Mouse (Mus musculus) kidney, postnatal 25 days (tissue): Measurements from ENCODE around the gene Arv1.

Source experiments
- DNase-seq, 2 experiments: peaks; one replicate each; pipeline ENCODE4 v3.0.0; 2021; ENCODE audit warnings: mixed read lengths in 2 of 2

Gene Arv1

DNA sequence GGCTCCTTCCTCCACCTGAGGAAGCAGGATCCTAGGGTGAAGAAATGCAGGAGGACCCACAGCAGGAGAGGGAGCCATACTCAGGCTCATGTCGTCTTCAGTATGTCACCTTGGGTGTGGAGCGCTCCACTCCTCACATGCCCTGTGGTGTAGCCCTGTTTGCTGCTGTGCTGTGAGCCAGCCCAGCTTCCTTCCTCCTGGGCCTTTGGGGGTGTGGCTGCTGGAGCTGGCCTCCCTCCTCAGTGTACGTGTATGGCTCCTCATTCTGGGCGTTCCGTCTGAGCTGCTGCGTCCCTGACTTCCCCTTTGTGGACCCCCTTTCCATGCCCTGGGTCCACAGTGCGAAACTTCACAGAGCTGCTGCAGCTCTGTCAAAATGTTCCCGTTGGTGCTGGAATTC, 10.9 kb downstream of the Arv1 start:
- no peak for DNase-seq

DNA sequence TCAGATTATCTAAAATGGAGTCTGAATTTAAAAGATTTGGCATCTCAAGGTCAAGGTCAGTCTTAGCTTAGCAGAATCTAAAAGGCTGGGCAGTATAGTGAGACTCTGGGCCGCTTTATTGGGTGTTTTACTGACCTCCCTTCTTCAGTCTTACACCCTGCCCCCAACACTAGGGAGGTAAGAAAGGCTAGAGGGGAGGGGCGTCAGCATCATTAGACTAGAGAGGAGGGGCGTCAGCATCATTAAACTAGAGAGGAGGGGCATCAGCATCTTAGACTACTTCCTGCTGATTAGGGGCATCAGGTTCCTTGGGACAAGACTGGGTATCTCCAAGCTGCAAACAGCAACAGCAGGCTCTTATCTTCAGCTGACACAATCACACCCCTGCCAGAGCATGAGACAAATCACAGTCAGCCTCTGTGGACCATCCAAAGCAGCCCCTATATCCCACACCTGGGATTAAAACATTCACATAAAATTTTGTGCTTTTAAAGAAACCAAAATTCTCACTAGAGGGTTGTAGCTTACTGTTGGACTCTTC, 13.5 kb downstream of the Arv1 start:
- no peak for DNase-seq

DNA sequence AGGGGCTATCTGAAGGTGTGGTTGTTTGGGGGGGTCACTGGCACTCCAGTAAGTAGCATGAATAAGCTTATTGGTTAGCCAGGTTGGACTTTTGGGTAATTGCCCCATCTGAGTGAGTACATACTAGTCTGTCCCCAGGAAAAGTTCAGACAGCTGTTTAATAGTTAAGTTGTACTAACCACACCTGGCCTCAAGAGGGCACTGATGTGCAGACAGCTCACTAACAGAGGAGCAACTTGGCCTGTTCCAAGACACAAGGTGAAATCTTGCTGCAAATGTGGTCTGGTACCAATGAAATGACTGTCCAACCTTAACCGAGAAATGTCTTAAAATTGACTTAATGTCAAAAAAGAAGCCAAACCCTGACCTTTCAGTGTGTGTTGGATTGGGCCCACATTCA, 17.3 kb downstream of the Arv1 start:
- peak in 1 of 2 experiments; percentile 43 for DNase-seq

DNA sequence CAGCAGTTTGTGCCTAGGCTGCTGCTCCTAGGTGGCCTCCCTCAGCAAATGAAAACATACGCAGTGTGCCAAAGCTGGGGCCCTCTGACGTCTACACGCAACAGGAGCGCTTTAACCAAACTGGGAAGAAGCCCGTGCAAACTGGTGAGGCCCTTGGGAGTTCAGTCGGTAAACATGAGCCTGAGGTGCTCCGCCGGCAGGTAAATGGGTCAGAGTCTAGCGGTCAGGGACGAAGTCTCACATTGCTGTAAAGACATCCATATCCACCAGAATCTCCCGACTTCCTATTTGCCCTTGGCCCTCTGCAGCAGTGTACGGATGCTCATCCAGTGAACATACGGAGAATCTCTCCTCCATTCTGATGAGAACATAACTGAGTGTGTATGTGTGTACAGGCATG, 24.7 kb downstream of the Arv1 start:
- no peak for DNase-seq

DNA sequence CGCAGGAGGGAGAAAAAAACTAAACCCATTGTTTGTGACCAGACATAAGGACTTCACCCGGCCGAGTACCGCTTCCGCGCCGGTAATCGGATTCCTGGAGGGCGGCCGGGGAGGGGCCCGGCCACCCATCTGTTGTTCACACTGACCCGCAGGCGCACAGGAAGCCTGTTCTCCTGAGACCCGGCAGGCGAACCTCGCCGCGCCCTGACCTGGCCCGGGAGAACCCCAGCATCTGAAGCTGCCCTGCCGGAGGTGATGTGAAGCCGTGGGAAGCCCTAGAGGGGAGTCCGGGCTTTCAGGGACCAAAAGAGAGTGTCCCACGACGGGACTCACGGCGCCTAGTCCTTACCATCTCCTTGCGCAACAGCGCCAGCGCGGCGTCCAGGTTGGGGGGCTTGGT, 29.3 kb downstream of the Arv1 start:
- DNase-seq, result peak in 1 of 2 experiments; percentile 39

DNA sequence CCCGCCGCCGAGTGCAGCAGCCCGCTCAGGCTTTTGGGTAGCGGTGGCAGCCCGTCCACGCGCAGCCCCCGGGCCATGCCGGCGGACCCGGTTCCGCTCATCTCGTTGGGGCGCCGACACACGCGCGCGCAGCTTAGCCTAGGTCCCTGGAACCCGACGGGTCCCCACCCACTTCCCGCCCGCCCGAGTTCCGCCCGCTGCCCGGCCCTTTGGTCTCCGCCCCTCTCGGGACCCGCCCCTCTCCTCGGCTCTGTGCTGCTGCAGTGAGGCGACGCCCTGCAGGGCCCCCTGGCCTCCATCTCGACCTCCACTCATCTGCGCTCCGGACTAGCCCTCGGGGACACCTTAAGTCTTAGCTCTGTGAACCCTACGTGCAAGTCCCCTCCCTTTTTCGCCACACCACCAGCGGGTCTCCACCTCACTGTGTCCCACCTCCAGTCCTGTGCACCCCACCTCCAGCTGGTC, 29.8 kb downstream of the Arv1 start, which contains the start of gene Fam89a:
TSS of gene Fam89a (minus strand) at position 124 of the 465 bp plus-strand sequence.
- peak; percentile 58 to 77 for DNase-seq

DNA sequence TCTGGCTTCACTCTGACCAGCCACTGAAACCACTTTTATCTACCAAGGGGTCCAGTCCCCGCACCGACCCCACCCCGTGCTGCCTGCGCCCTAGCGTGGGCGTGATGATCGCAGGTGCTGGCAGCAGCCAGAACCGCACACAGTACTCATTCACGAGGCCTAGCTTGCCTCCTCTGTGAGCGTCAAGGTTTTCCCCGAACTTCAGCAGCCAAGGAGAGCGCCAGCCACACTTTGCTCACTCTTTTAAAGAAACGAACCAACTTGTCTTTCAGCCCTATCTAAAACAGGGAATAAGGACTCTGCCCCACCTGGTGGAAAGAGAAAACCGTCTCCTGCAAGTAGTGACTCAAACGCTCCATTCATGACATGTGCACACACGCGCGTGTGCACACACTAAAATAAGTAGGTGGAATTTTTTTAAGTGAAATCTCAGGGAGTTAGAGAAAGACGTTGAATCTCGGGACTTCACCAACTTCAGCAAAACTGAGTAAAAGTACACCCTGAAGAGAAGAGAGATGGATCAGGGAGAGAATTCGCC, 30.5 kb downstream of the Arv1 start:
- no peak for DNase-seq

DNA sequence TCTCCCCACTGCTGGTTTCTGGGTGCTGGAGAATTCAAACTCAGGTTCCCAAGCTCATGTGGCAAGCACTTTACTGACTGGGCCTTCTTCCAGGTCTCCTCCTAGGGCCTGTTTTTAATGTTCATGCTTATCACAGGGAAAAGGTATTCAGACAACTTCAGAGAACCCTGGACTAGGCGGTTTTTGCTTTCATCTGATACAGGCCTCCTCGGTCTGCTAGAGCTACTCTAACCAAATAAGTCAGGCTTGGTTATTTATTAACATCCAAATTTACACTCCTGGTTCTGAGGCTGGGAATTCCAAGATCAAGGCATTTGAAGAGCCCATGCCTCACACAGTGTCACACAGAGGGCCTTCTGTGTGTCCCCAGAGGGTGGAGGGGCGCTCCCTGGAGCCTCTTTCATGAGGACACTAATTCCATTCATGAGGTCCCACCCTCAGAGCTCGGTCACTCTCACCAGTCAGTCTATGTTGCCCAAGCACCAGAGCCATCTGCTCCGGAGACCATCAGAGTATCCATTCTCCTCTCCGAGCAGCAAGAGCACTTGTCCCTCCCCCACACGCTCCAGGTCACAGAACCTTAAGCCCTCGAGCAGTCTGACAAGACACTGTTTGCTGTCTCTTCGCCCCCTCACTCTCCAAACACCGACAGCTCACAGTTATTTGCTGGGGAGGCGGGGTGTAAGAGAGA, 32.3 kb downstream of the Arv1 start:
- DNase-seq, result peak in 1 of 2 experiments; percentile 11

DNA sequence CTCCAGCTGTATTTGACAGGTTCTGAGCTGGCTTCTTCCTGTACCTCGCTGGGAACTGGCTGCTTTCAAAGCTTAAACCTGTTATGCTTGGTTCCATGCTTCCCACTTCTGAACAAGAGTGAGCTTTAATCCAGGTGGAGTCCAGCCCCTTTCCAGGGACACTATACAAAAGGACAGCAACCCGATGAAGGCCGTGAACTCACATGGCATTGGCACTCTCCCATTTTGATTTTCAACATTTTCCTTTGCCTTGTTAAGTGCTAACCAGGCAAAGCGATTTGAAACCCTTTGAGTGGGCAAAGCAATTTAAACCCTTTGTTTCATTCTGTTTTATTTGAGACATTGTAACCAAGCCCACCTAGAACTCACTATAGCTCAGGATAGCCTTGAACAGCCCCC, 32.9 kb downstream of the Arv1 start:
- no peak for DNase-seq

DNA sequence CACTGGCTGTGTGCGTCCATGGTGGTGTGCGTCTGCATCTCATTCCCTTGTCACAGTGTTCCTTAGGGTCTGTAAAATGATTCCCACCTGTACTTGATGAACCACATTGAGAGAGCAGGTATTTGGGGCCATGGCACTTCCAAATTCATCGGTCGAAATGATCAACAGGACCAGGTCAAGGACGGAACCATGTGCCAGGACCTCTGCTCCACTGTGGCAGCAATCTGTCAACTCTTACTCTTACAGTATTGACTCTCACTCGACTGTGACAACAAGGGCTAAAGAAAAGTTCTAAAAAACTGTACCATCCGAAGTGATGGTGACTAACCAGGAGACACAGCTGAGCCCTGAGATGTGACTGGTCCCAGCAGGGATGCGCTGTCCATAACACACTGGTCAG, 33.5 kb downstream of the Arv1 start:
- no peak for DNase-seq

DNA sequence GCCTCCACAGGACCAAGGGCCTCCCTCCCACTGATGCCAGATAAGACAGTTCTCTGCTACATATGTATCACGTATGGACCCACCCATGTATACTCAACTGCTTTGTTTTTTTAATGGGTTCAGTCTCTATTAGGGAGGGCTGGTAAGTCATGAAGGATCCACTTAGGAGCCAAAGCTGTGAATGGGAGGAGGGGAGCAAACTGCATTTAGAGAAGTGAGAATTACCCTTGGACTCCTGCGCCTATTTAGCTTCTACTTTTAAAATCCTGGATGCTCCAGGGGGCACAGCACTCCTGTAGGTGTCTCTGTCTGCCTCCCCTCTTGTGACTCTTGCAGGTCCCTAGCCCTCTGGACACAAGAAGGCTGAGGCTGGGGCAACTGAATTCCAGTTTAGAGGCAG, 34.2 kb downstream of the Arv1 start:
- DNase-seq, result no peak

DNA sequence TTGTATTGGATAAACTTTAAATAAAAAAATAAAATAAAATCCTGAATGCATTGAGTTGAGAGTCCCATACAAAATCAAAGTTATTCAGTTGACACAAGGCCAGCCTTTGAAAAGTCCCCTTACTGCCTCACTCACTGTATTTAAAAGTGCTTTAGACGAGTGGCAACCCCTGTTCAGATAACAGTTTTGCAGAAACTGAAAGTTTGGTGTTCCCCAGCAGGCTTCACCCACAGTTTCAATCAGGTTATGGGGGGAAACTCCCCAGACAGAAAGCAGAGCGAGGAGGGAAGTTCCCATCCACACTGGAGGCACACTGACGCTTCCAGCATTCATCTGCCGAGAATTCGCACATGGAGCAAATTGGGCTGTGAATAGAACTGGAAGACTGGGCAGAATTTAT, 34.7 kb downstream of the Arv1 start:
- no peak for DNase-seq

DNA sequence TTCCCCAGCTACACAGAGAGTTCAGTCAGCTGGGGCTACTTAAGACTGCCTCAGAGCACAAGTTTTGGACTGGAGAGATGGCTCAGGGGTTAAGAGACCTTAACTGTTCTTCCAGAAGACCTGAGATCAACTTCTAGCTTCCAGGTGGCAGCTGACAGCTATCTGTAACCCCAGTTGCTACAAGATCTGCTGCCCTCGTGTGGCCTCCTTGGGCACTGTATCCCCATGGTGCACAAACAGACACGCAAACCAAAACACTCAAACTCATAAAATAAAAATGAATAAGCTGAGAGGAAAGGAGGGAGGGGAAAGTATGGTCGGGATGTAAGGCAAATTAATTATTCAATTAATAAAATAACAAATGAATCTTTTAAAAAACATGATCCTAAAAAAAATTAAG, 36.6 kb downstream of the Arv1 start:
- DNase-seq, result peak; percentile 50 to 54

DNA sequence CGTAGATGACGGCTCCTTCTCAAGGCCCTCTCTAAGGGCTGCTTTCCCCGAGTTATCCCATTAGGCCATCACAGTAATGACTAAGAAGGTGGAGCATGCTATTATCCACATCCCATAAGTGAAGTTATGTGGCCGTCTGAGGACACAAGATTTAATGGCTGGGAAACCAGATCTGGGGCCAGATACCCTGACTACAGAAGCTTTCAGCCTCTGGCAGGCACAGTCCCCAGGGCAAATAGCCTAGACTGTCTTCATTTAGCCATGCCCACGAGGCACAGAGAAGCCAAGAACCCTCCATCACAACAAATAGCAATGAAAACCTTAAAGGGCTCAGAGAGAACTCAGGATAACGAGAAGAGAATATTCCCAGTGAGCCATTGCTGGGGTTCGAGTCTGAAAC, 41.1 kb downstream of the Arv1 start:
- no peak for DNase-seq

DNA sequence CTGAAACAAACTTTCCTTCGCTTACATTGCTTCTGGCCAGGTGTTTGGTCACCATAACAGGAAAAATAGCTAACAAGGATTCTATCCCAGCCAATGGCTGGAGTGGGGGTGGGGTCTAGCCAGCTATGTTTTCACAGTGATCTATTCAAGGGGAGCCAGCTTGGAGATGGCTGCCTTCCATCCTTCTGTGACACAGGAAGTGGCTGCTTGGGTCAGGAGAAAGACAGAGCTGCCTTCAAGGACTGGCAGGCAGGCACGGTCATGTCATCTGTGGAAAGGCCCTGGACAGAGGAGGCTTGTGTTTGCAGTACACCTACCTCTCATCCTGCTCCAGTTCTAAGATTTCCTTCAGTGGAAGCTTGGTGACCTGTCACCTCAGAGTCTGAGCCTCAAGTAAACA, 50.5 kb downstream of the Arv1 start:
- DNase-seq, result no peak

DNA sequence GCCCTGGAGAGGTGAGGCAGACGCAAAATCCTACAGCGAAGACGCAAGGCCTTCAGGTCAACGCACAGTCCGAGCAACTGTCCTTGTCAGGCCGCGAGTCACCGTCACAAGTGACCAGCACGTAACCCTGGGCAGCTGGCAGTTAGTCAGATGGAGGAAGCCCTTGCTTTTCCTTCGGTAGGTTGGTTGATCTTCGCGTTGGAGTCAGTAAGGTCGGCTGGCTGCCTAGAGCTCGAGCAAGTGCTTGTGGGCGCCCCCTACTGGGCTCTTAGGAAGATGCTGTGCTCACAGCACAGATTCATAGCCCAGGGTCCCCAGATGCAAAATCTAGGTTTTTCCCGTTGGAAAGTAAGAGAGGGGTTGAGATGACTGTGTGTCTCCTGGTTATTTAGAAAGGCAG, 53.8 kb downstream of the Arv1 start:
- DNase-seq, result peak; percentile 79 to 86

DNA sequence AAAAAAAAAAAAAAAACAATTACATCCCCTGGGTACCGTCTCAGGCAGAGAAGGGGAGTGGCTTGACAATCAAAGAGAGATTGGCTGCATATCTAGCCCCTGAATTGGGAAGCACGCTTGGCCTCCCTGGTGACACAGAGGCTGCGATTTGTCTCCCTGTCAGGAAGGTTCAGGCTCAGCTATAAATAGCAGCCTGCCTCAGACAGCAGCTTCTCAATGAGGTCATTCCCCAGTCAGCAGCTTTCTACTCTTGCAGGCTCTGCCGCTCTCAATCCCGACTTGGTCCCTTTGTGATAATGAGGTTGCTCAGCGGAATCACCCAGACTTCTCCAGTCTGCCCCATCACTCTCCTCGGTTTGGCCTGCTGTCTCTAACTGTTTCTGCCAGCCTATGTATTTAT, 58.3 kb downstream of the Arv1 start:
- DNase-seq, result peak in 1 of 2 experiments; percentile 2

DNA sequence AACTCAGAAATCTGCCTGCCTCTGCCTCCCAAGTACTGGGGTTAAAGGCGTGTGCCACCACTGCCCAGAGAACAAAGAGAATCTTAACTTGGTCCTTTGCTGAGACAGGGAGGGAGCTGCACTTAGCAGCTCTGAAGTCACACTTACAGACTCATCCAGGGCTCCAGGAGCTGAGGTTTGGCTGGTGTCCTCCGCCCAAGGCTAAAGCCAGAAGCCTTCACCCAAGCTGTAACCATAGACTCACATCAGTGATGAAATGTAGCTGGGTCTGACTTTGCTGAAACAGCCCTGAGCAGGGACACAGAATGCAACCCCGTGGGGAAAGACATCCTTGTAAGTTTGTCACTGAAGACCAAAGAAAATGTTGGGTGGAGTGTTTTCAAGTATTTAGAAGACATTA, 60.5 kb downstream of the Arv1 start:
- DNase-seq, result no peak

DNA sequence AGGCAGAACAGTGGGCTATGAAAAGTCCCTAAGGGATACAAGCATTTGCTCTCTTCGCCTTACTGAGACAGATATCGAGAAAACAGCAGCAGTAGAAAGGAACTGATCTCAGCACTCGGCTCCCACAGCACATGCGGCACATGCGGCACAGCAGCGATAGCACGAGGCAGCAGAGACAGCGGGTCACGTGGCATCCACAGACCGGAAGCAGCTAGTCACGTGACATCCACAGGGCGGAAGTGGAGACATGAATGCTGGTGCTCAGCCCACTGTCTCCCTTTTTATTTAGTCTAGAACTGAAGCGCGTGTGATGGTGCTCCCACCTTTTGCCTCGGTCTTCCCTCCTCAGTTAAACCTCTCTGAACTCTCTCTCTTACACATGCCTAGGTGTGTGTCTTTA, 61.3 kb downstream of the Arv1 start:
- no peak for DNase-seq
